Mouse (Mus musculus) stomach, postnatal 0 days (tissue): ENCODE measurements around the gene Slc24a3.

ENCODE experiments used
- CTCF ChIP-seq: IDR thresholded peaks from 2 replicates; pipeline ENCODE4 v1.5.1; 2016; ENCODE audit warnings: antibody characterized with exemption, low read depth, mild to moderate bottlenecking, moderate library complexity
- EP300 ChIP-seq: optimal IDR thresholded peaks from 2 replicates; pipeline ENCODE3; 2016; ENCODE audit warnings: antibody characterized with exemption

GRCm38 (mm10) chr2:145404818-145405531 is 237.4 kb downstream of the Slc24a3 start:
- TF ChIP-seq CTCF, result no peak
- no peak for TF ChIP-seq EP300
